Mouse (Mus musculus) forebrain, embryonic 16.5 days (tissue): ENCODE measurements at regions not wholly inside any gene's neighbourhood (a gene's known extent, or its start where the extent isn't known, plus 50 kb on each side); places are given as distances from the start of the nearest gene placed in this dataset.
A peak's percentile ranks its signal among the peaks of the same experiment; 100 is the strongest.

ENCODE experiments used
- ATAC-seq: fragments of 200-750 bp; cut with Nextera tagmentation; 2 replicates; pipeline ENCODE4 v1.8.0; 2017; ENCODE audit warnings: mild to moderate bottlenecking, moderate library complexity
- H3K27ac ChIP-seq: fragments of 300-500 bp; sonication (generic); 2 replicates; pipeline ENCODE4 v1.5.1; 2014; ENCODE audit warnings: low read length, control low read depth
- H3K27me3 ChIP-seq: fragments of 300-500 bp; sonication (generic); replicated peaks from 2 replicates; pipeline ENCODE4 v1.6.1; 2014; ENCODE audit warnings: low read length; ENCODE audit not compliant: control insufficient read depth, insufficient read depth
- H3K36me3 ChIP-seq: fragments of 300-500 bp; sonication (generic); 2 replicates; pipeline ENCODE4 v1.6.1; 2014; ENCODE audit not compliant: control insufficient read depth, insufficient read depth
- H3K4me1 ChIP-seq: fragments of 300-500 bp; sonication (generic); replicated peaks from 2 replicates; pipeline ENCODE4 v1.6.1; 2014; ENCODE audit warnings: low read length; ENCODE audit not compliant: control insufficient read depth, insufficient read depth
- H3K4me2 ChIP-seq: fragments of 300-500 bp; sonication (generic); 2 replicates; pipeline ENCODE4 v1.6.1; 2014; ENCODE audit warnings: mild to moderate bottlenecking, low read length, control low read depth
- H3K4me3 ChIP-seq: fragments of 300-500 bp; sonication (generic); replicated peaks from 2 replicates; pipeline ENCODE4 v1.5.1; 2014; ENCODE audit warnings: mild to moderate bottlenecking, low read length, control low read depth
- H3K9ac ChIP-seq: fragments of 300-500 bp; sonication (generic); replicated peaks from 2 replicates; pipeline ENCODE4 v1.6.1; 2014; ENCODE audit warnings: low read depth, low read length, control low read depth
- H3K9me3 ChIP-seq: fragments of 300-500 bp; sonication (generic); 2 replicates; pipeline ENCODE4 v1.6.1; 2016; ENCODE audit warnings: low read length; ENCODE audit not compliant: control insufficient read depth
- WGBS: fragments of 180-500 bp; shearing (Covaris S2); extraction: QIAGEN DNeasy Blood & Tissue Kit; methylation state at CpG from one replicate; pipeline ENCODE4 v1.1.7; 2014; 5-methylcytosine and 5-hydroxymethylcytosine counted together

GRCm38 (mm10) chr2:51840808-51841207, 94.2 kb downstream of the Rbm43 start:
- 65% methylated on average over 3 of the region's 3 CpGs for WGBS
- H3K4me3 ChIP-seq = no peak overlapping the region
- no peaks in the 10 kb centered on the region for H3K27me3 ChIP-seq
- H3K36me3 ChIP-seq = no peaks in the 10 kb centered on the region
- no peak overlapping the region for H3K9ac ChIP-seq
- H3K9me3 ChIP-seq = no peaks in the 10 kb centered on the region
- peaks cover 4% of the 10 kb centered on the region; the same call in 1 of the 2 replicates for H3K4me1 ChIP-seq
- H3K27ac ChIP-seq = no peak overlapping the region
- no peak overlapping the region for H3K4me2 ChIP-seq
- ATAC-seq = no peak

GRCm38 (mm10) chr2:51844831-51845230, 90.1 kb downstream of the Rbm43 start:
- H3K27ac ChIP-seq = no peak overlapping the region
- H3K9ac ChIP-seq = no peak overlapping the region
- no peak for ATAC-seq
- H3K36me3 ChIP-seq = no peaks in the 10 kb centered on the region
- peaks cover 14% of the 10 kb centered on the region for H3K4me1 ChIP-seq
- 80% methylated on average over 8 of the region's 8 CpGs for WGBS
- no peaks in the 10 kb centered on the region for H3K27me3 ChIP-seq
- H3K9me3 ChIP-seq = no peaks in the 10 kb centered on the region
- H3K4me2 ChIP-seq = no peak overlapping the region
- H3K4me3 ChIP-seq = no peak overlapping the region

DNA sequence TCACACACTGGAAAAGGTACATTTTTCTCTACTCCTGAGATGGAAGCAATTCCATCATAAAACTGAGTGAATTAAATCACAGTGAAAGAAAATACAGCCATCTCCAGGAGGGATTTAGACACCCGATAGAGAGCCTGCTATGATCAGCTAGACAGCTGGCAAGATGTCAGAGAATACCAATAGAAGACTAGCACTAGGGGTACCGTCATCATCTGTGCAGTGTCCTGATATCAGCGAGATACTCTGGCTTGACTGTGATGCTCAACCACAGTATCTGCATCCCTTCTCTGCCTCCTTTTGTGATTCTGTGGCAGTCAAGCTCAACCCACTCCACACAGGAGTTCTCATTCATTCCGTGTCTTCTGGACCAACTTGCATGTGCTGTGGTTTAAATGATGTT, 87.4 kb downstream of the Rbm43 start:
- H3K27ac ChIP-seq = no peak overlapping the region

GRCm38 (mm10) chr2:51847964-51848363, 87.0 kb downstream of the Rbm43 start:
- H3K27ac ChIP-seq = no peak overlapping the region

More for the DNA sequence above, 87.4 kb downstream of the Rbm43 start:
- H3K4me3 ChIP-seq = no peak overlapping the region
- no peak overlapping the region for H3K4me2 ChIP-seq
- 41% methylated on average over 4 of the region's 4 CpGs for WGBS
- no peak overlapping the region for H3K9ac ChIP-seq
- no peaks in the 10 kb centered on the region for H3K27me3 ChIP-seq
- H3K4me1 ChIP-seq = peaks cover 10% of the 10 kb centered on the region
- H3K9me3 ChIP-seq = no peaks in the 10 kb centered on the region
- no peaks in the 10 kb centered on the region for H3K36me3 ChIP-seq
- ATAC-seq = 0 out of 2 replicates have a peak, but pooled peaks have one; percentile 38

DNA sequence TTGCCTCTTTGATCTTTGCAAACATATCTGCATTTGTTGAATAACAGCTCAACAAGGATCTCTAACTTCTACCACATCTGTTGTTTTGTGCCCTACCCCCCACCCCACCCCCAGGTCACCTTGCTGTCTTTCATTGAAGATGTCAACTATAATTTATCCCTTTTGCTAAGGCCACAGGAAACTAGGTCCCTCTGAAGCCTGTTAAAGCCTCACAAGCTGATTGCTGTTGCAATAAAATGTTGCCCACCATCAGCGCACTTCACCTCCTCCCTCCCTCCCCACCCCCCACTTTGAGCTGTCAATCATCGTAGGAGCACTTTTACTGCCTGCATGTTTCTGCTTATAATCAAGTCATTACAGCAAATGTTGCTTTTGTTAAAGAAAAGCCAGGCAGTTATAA, 86.5 kb downstream of the Rbm43 start:
- no peak overlapping the region for H3K27ac ChIP-seq
- peaks cover 10% of the 10 kb centered on the region for H3K4me1 ChIP-seq
- no peaks in the 10 kb centered on the region for H3K27me3 ChIP-seq
- ATAC-seq = peak; percentile 67
- 41% methylated on average over 2 of the region's 2 CpGs for WGBS
- H3K36me3 ChIP-seq = no peaks in the 10 kb centered on the region
- no peak overlapping the region for H3K4me3 ChIP-seq
- no peak overlapping the region for H3K9ac ChIP-seq
- H3K9me3 ChIP-seq = no peaks in the 10 kb centered on the region
- no peak overlapping the region for H3K4me2 ChIP-seq

More at GRCm38 (mm10) chr2:51847964-51848363, 87.0 kb downstream of the Rbm43 start:
- H3K27me3 ChIP-seq = no peaks in the 10 kb centered on the region
- ATAC-seq = peak; percentile 31; the same call in 1 of the 2 replicates
- peaks cover 10% of the 10 kb centered on the region for H3K4me1 ChIP-seq
- H3K9ac ChIP-seq = no peak overlapping the region
- no peaks in the 10 kb centered on the region for H3K9me3 ChIP-seq
- H3K4me3 ChIP-seq = no peak overlapping the region
- no peaks in the 10 kb centered on the region for H3K36me3 ChIP-seq
- 38% methylated on average over 6 of the region's 6 CpGs for WGBS
- H3K4me2 ChIP-seq = no peak overlapping the region

DNA sequence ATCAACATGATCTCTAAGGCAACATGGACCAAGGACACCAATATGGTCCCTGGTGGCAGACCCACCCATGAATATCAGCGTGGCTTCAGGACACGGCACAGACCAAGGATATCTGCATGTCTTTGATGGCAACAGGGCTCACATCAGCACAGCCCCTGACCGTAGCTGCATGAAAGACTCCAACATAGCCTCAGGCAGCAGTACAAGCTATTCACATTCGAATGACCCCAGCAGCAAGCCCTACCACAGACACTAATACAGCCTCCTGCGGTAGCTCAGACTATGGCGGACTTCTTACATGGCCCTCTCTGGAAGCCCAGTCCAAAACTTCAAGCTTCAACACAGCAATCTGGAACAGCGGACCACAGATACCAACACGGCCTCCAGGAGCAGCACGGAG, 84.4 kb downstream of the Rbm43 start:
- no peak overlapping the region for H3K27ac ChIP-seq
- peaks cover 10% of the 10 kb centered on the region for H3K4me1 ChIP-seq
- H3K9me3 ChIP-seq = no peaks in the 10 kb centered on the region
- 87% methylated on average over 9 of the region's 9 CpGs for WGBS
- no peak overlapping the region for H3K4me2 ChIP-seq
- H3K9ac ChIP-seq = no peak overlapping the region
- no peak overlapping the region for H3K4me3 ChIP-seq
- H3K36me3 ChIP-seq = no peaks in the 10 kb centered on the region
- no peak for ATAC-seq
- H3K27me3 ChIP-seq = no peaks in the 10 kb centered on the region

DNA sequence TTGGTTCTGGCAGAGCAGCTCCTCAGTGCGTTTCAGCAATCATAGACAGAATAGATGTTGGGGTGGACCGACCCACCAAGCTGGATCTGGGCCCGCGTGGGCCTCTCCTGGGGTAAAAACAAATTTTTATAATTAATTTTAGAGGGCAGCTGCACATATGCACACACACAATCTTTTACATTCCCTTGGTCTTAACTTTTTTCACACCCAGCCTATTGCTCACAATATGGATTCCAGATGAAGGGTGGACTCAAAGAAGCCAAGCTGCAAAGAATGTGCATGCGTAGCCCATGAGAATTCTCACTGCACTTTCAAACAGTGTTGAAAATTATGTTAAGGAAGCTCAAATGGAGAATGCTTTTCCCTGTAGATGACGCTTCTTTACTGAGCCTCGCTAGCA, 83.3 kb downstream of the Rbm43 start:
- Histone ChIP-seq H3K36me3 (no peaks in the 10 kb centered on the region), H3K4me1 (peaks cover 10% of the 10 kb centered on the region), H3K4me2 (no peak overlapping the region), H3K9ac (no peak overlapping the region), H3K27ac (no peak overlapping the region), H3K27me3 (no peaks in the 10 kb centered on the region), H3K9me3 (no peaks in the 10 kb centered on the region), H3K4me3 (no peak overlapping the region)
- WGBS = 94% methylated on average over 7 of the region's 7 CpGs
- no peak for ATAC-seq

DNA sequence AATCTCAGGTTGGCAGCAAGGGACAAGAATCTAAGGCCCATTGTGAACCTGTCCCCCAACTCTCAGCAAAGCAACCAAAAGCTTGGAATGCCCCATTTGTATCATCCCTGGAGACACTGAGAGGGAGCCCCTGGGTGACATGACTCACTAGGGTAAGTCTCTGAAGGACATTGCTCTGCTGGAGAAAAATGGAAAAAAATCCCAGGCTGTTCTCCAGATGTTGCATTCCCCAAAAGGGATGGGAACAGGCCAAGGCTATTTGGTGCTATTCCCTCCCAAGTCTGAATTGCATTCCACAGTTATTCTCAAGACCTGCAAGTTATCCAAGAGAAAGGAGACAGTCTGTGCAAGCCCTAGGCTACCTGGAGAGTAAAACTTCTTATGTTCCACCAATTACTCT, 77.7 kb downstream of the Rbm43 start:
- no peak for ATAC-seq
- Histone ChIP-seq H3K36me3 (no peaks in the 10 kb centered on the region), H3K9me3 (no peaks in the 10 kb centered on the region), H3K4me1 (no peaks in the 10 kb centered on the region), H3K27ac (no peak overlapping the region), H3K4me2 (no peak overlapping the region), H3K27me3 (no peaks in the 10 kb centered on the region), H3K4me3 (no peak overlapping the region), H3K9ac (no peak overlapping the region)

- ATAC-seq = no peak
- WGBS = 76% methylated on average over 5 of the region's 5 CpGs
- Histone ChIP-seq H3K4me3 (no peak overlapping the region), H3K27me3 (no peaks in the 10 kb centered on the region), H3K9me3 (no peaks in the 10 kb centered on the region), H3K27ac (no peak overlapping the region), H3K9ac (no peak overlapping the region), H3K36me3 (no peaks in the 10 kb centered on the region), H3K4me2 (no peak overlapping the region), H3K4me1 (no peaks in the 10 kb centered on the region)
Measured at GRCm38 (mm10) chr2:51866045-51866444, 68.9 kb downstream of the Rbm43 start.

- H3K4me2 ChIP-seq = no peak overlapping the region
- ATAC-seq = no peak
- whole genome bisulfite sequencing = 80% methylated on average over 4 of the region's 4 CpGs
Measured at GRCm38 (mm10) chr2:51868878-51869510, 66.0 kb downstream of the Rbm43 start.

More at GRCm38 (mm10) chr2:51868878-51869510, 66.0 kb downstream of the Rbm43 start:
- Histone ChIP-seq H3K27me3 (no peaks in the 10 kb centered on the region), H3K4me1 (no peaks in the 10 kb centered on the region), H3K9ac (no peak overlapping the region), H3K9me3 (no peaks in the 10 kb centered on the region), H3K27ac (no peak overlapping the region), H3K4me3 (no peak overlapping the region), H3K36me3 (no peaks in the 10 kb centered on the region)
